Mouse (Mus musculus): ENCODE results near the gene Tanc2. TPM values are rescaled to one million over a fixed set of nuclear protein-coding genes. Genes with fewer than 3 reads are reported as not detected.

The Tanc2 gene
- polyA plus RNA-seq, 1 experiment from 2014 or later = 14.5 TPM

DNA sequence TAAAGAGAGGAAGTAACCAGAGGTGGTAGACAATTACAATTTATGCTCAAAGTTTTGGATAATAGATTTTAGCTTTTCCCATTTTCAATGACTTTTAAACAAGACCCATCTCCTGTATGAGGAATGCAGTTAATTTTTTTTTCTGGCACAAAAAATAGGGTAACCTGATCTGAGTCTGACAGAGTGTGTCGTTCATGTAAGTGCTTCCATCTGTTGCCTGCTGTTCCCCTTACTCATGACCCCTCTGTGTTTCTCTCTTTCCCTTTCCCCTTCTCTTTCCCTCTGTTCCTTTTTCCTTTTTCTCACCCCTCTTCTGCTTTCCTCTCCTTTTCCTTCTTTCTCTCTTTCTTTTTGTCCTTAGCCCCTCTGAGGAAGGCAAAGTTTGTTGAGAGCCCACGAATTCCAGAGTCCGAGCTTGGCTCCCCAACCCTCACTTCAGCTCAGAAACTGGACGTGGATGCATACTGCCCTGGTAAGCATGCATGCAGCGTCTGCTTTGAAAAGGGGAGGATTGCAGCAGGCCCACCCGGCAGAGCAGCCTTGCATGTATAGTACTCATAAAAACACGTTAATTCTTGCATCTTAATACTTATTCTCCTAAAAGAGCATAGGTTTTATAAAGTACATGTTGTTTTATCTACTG is 168.9 kb downstream of the Tanc2 start:
- WGBS = 62% methylated on average over 7 of the region's 7 CpGs
- no peaks in the 10 kb centered on the region for H3K9me3 ChIP-seq
- peaks cover 8% of the 10 kb centered on the region for H3K4me1 ChIP-seq
- H3K36me3 ChIP-seq = no peaks in the 10 kb centered on the region
- 0 out of 2 replicates have a peak overlapping the region, but pooled peaks have one; percentile 20 for H3K27ac ChIP-seq (replicated peaks)
- no peak for ATAC-seq (ENCODE audit: extremely low read depth, insufficient number of reproducible peaks, low FRiP score, low TSS enrichment)
- no peak overlapping the region for H3K4me3 ChIP-seq
- no peak overlapping the region for H3K4me2 ChIP-seq
- H3K9ac ChIP-seq = no peak overlapping the region
- no peaks in the 10 kb centered on the region for H3K27me3 ChIP-seq (replicated peaks)

DNA sequence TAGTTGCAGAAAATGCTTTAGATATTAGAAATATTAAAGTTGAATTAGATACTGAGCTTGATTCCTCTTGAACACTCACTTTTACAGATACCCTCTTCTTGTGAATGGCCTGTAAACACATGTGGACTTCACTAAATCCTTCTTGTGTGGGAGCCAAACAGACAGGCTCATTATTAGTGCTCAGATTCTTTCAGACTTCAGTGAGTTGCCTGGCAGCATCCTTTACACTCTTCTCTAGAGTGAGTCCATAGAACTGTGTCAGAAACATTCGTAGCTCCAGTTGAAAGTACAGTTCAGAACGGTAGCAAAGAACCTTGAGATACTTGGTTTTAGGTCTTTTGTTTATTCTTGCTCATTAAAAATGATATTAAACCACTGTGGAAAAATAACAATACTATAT is 169.6 kb downstream of the Tanc2 start:
- no peak overlapping the region for H3K9ac ChIP-seq
- H3K36me3 ChIP-seq = no peaks in the 10 kb centered on the region
- H3K4me3 ChIP-seq = no peak overlapping the region
- no peaks in the 10 kb centered on the region for H3K9me3 ChIP-seq
- no peak overlapping the region for H3K4me2 ChIP-seq
- H3K27ac ChIP-seq (replicated peaks) = no peak overlapping the region
- 85% methylated on average over 2 of the region's 2 CpGs for WGBS
- no peaks in the 10 kb centered on the region for H3K27me3 ChIP-seq (replicated peaks)
- no peak for ATAC-seq (ENCODE audit: extremely low read depth, insufficient number of reproducible peaks, low FRiP score, low TSS enrichment)
- peaks cover 8% of the 10 kb centered on the region for H3K4me1 ChIP-seq

DNA sequence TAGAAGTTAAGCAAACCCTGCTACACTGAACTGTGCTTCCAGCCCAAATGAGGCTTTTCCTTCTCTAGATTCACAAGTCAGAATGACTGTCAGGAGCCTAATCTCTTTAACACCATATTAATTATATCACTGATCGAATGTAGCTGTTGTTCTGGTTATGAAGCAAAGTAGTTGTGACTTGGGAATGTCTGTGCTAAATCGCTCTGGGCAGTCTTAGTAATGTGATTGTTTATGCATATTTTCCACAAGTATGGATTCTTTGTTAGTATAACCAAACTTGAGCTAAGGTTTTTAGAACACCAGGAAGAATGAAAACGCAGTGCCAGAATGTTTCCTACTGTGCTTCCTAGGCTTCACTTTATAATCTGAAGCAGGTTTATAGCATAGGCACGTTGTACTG is 170.6 kb downstream of the Tanc2 start:
- Histone ChIP-seq H3K36me3 (no peaks in the 10 kb centered on the region), H3K4me1 (peaks cover 8% of the 10 kb centered on the region), H3K9ac (no peak overlapping the region), H3K9me3 (no peaks in the 10 kb centered on the region), H3K4me2 (no peak overlapping the region), H3K27ac (replicated peaks) (0 out of 2 replicates have a peak overlapping the region, but pooled peaks have one; percentile 24), H3K27me3 (replicated peaks) (no peaks in the 10 kb centered on the region), H3K4me3 (no peak overlapping the region)
- 70% methylated on average over 4 of the region's 4 CpGs for WGBS
- no peak for ATAC-seq (ENCODE audit: extremely low read depth, insufficient number of reproducible peaks, low FRiP score, low TSS enrichment)

DNA sequence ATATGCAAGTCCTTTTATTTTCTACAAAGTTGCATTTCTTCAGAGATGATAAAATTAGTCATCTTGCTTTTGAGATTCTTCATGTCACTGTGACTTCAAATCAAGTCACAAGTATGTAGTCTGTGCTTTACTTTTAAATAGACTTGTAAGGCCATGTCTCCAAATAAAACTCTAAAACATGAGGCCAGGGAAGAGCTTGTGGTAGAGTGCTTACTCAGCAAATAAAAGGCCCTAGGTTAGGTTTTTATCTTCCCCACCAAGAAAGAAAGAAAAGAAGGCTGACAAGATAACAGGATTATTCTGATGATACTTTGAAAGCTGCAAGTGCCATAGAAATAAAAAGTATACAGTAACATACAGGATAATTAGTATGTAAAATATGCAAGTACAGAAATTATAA is 188.0 kb downstream of the Tanc2 start:
- Histone ChIP-seq H3K27me3 (replicated peaks) (no peaks in the 10 kb centered on the region), H3K4me1 (no peaks in the 10 kb centered on the region), H3K9ac (no peak overlapping the region), H3K4me3 (no peak overlapping the region), H3K4me2 (no peak overlapping the region), H3K36me3 (peaks cover 37% of the 10 kb centered on the region), H3K9me3 (no peaks in the 10 kb centered on the region), H3K27ac (replicated peaks) (no peak overlapping the region)
- ATAC-seq (ENCODE audit: extremely low read depth, insufficient number of reproducible peaks, low FRiP score, low TSS enrichment) = no peak

- Histone ChIP-seq H3K4me2 (no peak overlapping the region), H3K9ac (no peak overlapping the region), H3K27me3 (replicated peaks) (no peaks in the 10 kb centered on the region), H3K9me3 (no peaks in the 10 kb centered on the region), H3K27ac (replicated peaks) (no peak overlapping the region), H3K36me3 (peaks cover 25% of the 10 kb centered on the region), H3K4me1 (0 out of 2 replicates have a peak, but pooled peaks cover 3% of the 10 kb centered on the region), H3K4me3 (no peak overlapping the region)
- ATAC-seq (ENCODE audit: extremely low read depth, insufficient number of reproducible peaks, low FRiP score, low TSS enrichment) = no peak
Observed at GRCm38 (mm10) chr11:105792501-105792900, 202.7 kb downstream of the Tanc2 start.

DNA sequence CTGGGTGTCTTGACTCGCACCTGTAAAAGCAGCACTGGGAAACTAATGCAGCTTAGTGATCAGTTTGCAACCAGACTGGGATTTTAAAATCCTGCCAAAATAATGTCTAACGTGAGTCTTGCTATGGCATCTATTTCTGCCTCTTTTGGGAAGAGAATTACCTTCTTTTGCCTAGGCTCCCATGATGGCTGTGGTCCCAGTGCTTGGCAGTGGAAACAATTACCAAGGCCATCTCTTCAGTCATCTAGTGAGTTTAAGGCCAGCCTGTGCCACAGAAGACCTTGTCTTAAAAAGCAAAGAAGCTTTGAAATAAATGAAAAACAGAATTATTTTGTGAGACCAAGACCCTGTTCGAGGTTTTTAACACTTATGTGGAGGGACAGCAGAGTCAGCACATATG is 213.9 kb downstream of the Tanc2 start:
- no peak overlapping the region for H3K4me3 ChIP-seq
- peaks cover 14% of the 10 kb centered on the region for H3K36me3 ChIP-seq
- WGBS = 88% methylated on average over 3 of the region's 3 CpGs
- no peaks in the 10 kb centered on the region for H3K9me3 ChIP-seq
- H3K27ac ChIP-seq (replicated peaks) = no peak overlapping the region
- H3K27me3 ChIP-seq (replicated peaks) = no peaks in the 10 kb centered on the region
- no peak overlapping the region for H3K9ac ChIP-seq
- ATAC-seq (ENCODE audit: extremely low read depth, insufficient number of reproducible peaks, low FRiP score, low TSS enrichment) = no peak
- H3K4me2 ChIP-seq = no peak overlapping the region
- H3K4me1 ChIP-seq = no peaks in the 10 kb centered on the region

DNA sequence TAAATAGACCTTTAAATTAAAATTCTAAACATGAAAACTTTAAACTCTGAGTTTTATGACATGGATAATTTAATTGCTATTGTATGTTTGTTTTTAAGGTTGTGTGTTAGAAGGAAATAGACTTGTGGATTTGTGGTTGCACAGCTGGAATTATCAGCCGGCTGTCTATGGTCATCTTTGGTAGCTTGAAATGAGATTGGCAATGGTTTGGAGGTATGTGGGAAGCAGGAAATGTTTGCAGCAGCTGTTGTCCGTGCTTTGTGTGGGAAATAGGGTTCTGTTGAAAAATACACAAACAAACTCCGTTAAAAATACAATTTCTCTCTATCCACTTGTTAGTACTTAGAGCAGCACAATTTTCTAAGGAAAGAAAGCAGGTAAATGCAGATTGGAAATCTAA is 215.0 kb downstream of the Tanc2 start:
- H3K4me3 ChIP-seq = no peak overlapping the region
- no peak overlapping the region for H3K27ac ChIP-seq (replicated peaks)
- peaks cover 9% of the 10 kb centered on the region for H3K36me3 ChIP-seq
- no peaks in the 10 kb centered on the region for H3K27me3 ChIP-seq (replicated peaks)
- ATAC-seq (ENCODE audit: extremely low read depth, insufficient number of reproducible peaks, low FRiP score, low TSS enrichment) = no peak
- H3K9ac ChIP-seq = no peak overlapping the region
- H3K4me1 ChIP-seq = no peaks in the 10 kb centered on the region
- H3K4me2 ChIP-seq = no peak overlapping the region
- 58% methylated on average over 3 of the region's 3 CpGs for WGBS
- H3K9me3 ChIP-seq = no peaks in the 10 kb centered on the region

DNA sequence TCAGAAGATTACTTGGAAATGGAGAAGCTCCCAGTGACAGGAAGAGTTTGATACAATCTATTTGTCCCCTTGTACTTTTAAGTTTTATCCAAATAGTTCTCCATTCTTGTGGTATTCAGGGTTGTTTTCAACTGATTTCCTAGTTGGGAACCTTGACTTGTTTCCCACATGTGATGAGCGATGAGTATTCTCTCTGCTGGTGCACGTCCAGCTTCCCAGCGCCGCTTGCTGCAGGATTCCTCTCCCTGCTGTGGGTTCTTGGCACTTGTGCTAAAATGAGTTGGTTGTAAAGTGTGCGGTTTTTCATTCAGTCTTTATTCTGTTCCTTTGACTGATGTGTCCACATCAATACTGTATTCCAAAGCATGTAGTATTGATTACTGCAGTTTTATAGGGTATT is 217.3 kb downstream of the Tanc2 start:
- no peaks in the 10 kb centered on the region for H3K27me3 ChIP-seq (replicated peaks)
- no peak overlapping the region for H3K4me2 ChIP-seq
- H3K4me3 ChIP-seq = no peak overlapping the region
- no peak for ATAC-seq (ENCODE audit: extremely low read depth, insufficient number of reproducible peaks, low FRiP score, low TSS enrichment)
- H3K27ac ChIP-seq (replicated peaks) = no peak overlapping the region
- no peaks in the 10 kb centered on the region for H3K4me1 ChIP-seq
- WGBS = 90% methylated on average over 5 of the region's 5 CpGs
- H3K36me3 ChIP-seq = peaks cover 15% of the 10 kb centered on the region
- no peaks in the 10 kb centered on the region for H3K9me3 ChIP-seq
- H3K9ac ChIP-seq = no peak overlapping the region

DNA sequence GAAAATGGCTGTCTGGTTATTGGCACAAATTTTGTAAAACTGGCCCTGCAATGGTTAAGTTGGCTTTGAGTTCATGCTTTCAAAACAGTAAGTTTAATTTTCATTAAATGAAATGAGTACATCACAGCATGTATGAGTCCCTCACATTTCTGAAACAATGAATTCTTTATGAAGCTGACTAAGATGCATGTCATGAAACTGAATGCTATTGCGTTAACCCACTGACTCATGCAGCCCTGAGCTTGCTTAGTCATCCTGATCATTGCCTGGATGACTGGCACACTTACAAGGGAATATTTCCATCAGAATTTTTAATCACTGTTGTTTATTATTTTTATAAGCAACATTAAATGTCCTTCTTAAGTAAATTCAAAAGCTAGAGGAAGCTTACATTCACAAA is 233.5 kb downstream of the Tanc2 start:
- WGBS = 78% methylated on average over 1 of the region's 1 CpGs
- no peak for ATAC-seq (ENCODE audit: extremely low read depth, insufficient number of reproducible peaks, low FRiP score, low TSS enrichment)
- Histone ChIP-seq H3K4me2 (no peak overlapping the region), H3K27ac (replicated peaks) (no peak overlapping the region), H3K36me3 (peaks cover 22% of the 10 kb centered on the region; the same call in 1 of the 2 replicates), H3K4me3 (no peak overlapping the region), H3K9me3 (no peaks in the 10 kb centered on the region), H3K9ac (no peak overlapping the region), H3K4me1 (no peaks in the 10 kb centered on the region), H3K27me3 (replicated peaks) (no peaks in the 10 kb centered on the region)

DNA sequence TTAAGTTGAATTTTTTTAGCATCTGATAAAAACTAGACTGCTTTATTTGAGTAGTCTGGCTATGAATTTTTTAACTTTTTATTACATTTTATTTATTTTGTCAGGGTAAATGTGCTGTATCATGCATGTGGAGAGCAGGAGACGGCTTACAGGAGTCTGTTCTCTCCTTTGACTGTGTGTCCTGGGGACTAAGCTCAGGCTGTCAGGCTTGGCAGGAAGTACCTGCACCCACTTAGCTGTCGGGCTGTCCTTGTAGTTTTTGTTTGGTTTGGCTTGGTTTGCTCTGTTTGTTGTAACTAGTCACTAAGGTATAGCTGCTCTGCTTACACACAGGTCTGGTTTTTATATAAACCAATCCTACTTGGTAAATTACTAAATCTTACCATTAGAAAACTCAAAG is 234.0 kb downstream of the Tanc2 start:
- H3K9ac ChIP-seq = no peak overlapping the region
- ATAC-seq (ENCODE audit: extremely low read depth, insufficient number of reproducible peaks, low FRiP score, low TSS enrichment) = no peak
- no peaks in the 10 kb centered on the region for H3K9me3 ChIP-seq
- H3K27ac ChIP-seq (replicated peaks) = no peak overlapping the region
- WGBS = 52% methylated on average over 2 of the region's 2 CpGs
- no peak overlapping the region for H3K4me3 ChIP-seq
- no peaks in the 10 kb centered on the region for H3K4me1 ChIP-seq
- no peak overlapping the region for H3K4me2 ChIP-seq
- H3K27me3 ChIP-seq (replicated peaks) = no peaks in the 10 kb centered on the region
- peaks cover 22% of the 10 kb centered on the region; the same call in 1 of the 2 replicates for H3K36me3 ChIP-seq

DNA sequence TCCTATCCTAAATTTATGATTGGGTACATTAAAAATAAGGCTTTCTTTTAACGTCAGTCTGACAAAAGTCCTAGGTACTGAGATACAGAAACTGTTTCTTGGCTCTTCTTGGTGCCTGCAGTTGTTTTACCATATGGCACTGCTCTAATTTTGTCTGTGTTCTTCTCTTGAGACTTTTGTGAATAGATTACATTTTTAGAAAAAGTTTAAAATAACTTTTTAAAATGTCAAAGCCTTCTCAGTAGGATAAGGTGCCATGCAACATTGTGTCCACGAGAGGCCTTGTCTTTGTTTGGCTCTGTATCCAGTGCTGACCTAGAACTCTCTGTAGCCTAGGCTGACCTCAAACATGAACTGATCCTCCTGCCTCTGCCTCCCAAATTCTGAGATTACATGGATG is 238.4 kb downstream of the Tanc2 start:
- Histone ChIP-seq H3K9me3 (no peaks in the 10 kb centered on the region), H3K4me1 (no peaks in the 10 kb centered on the region), H3K36me3 (peaks cover 7% of the 10 kb centered on the region; the same call in 1 of the 2 replicates), H3K4me2 (no peak overlapping the region), H3K27me3 (replicated peaks) (no peaks in the 10 kb centered on the region), H3K4me3 (no peak overlapping the region), H3K27ac (replicated peaks) (no peak overlapping the region), H3K9ac (no peak overlapping the region)
- WGBS = 74% methylated on average over 2 of the region's 2 CpGs
- ATAC-seq (ENCODE audit: extremely low read depth, insufficient number of reproducible peaks, low FRiP score, low TSS enrichment) = no peak

GRCm38 (mm10) chr11:105835209-105835608 is 245.4 kb downstream of the Tanc2 start:
- no peak overlapping the region for H3K27ac ChIP-seq (replicated peaks)
- H3K4me2 ChIP-seq = no peak overlapping the region
- H3K4me1 ChIP-seq = peaks cover 12% of the 10 kb centered on the region
- no peak overlapping the region for H3K4me3 ChIP-seq
- 87% methylated on average over 4 of the region's 4 CpGs for WGBS
- H3K27me3 ChIP-seq (replicated peaks) = no peaks in the 10 kb centered on the region
- peaks cover 25% of the 10 kb centered on the region for H3K36me3 ChIP-seq
- ATAC-seq (ENCODE audit: extremely low read depth, insufficient number of reproducible peaks, low FRiP score, low TSS enrichment) = no peak
- H3K9ac ChIP-seq = no peak overlapping the region
- no peaks in the 10 kb centered on the region for H3K9me3 ChIP-seq
